Mouse (Mus musculus) ES-E14 (cell line): ENCODE results near the gene Dek. TPM values are rescaled to one million over a fixed set of nuclear protein-coding genes. Genes with fewer than 3 reads are reported as not detected.

ENCODE experiments used
- DNase-seq: peaks from one replicate; pipeline ENCODE4 v3.0.0-alpha.2; 2013; ENCODE audit warnings: low read depth, low spot score
- H3K27ac ChIP-seq: 2 replicates; pipeline ENCODE4 v1.5.1; 2012; ENCODE audit warnings: low read depth, mild to moderate bottlenecking, low read length, moderate library complexity, mixed read lengths; ENCODE audit not compliant: poor library complexity, insufficient read depth, severe bottlenecking
- H3K36me3 ChIP-seq: 2 replicates; pipeline ENCODE4 v1.6.1; 2012; ENCODE audit warnings: mild to moderate bottlenecking, low read length, moderate library complexity, mixed read lengths; ENCODE audit not compliant: control insufficient read depth, poor library complexity, insufficient read depth, severe bottlenecking
- H3K4me1 ChIP-seq, 2 experiments: fragments of 150-350 bp in 1 of 2; sonication (generic) in 1 of 2; 2 replicates each; pipeline ENCODE4 v1.6.1; 2012; ENCODE audit warnings: low read length in 2 of 2, mild to moderate bottlenecking in 1 of 2, mixed read lengths in 1 of 2; ENCODE audit not compliant: control insufficient read depth in 2 of 2, insufficient read depth in 2 of 2, poor library complexity in 1 of 2
- H3K4me3 ChIP-seq, 2 experiments: fragments of 150-350 bp in 1 of 2; sonication (generic) in 1 of 2; 2 replicates each; pipeline ENCODE4 v1.5.1; 2012; ENCODE audit warnings: low read length in 2 of 2, low read depth in 1 of 2, mild to moderate bottlenecking in 1 of 2, mixed read lengths in 1 of 2; ENCODE audit not compliant: insufficient read depth in 1 of 2, poor library complexity in 1 of 2, severe bottlenecking in 1 of 2
- H3K9ac ChIP-seq: 2 replicates; pipeline ENCODE4 v1.6.1; 2012; ENCODE audit warnings: low read depth, mild to moderate bottlenecking, low read length, mixed read lengths; ENCODE audit not compliant: poor library complexity, insufficient read depth, severe bottlenecking
- H3K9me3 ChIP-seq: fragments of 150-350 bp; sonication (generic); 2 replicates; pipeline ENCODE4 v1.6.1; 2012; ENCODE audit warnings: low read depth, mild to moderate bottlenecking, low read length; ENCODE audit not compliant: control insufficient read depth, insufficient read depth
- CHD2 ChIP-seq: IDR thresholded peaks from 2 replicates; pipeline ENCODE4 v1.6.1; 2014; ENCODE audit warnings: mild to moderate bottlenecking, low read depth, low read length, inconsistent platforms
- HCFC1 ChIP-seq: IDR thresholded peaks from 2 replicates; pipeline ENCODE4 v1.6.1; 2012; ENCODE audit warnings: low read length, inconsistent platforms, borderline replicate concordance; ENCODE audit not compliant: insufficient read depth
- MAFK ChIP-seq: IDR thresholded peaks from 2 replicates; pipeline ENCODE4 v1.6.1; 2014; ENCODE audit warnings: mild to moderate bottlenecking, low read depth, low read length, inconsistent platforms; ENCODE audit not compliant: insufficient read depth
- ZC3H11A ChIP-seq: IDR thresholded peaks from 2 replicates; pipeline ENCODE4 v1.6.1; 2012; ENCODE audit warnings: low read depth, mild to moderate bottlenecking, inconsistent platforms, low read length, borderline replicate concordance
- ZNF384 ChIP-seq: IDR thresholded peaks from 2 replicates; pipeline ENCODE4 v1.6.1; 2012; ENCODE audit warnings: low read depth, low read length, inconsistent platforms
- in situ Hi-C, 2 experiments: fragments of 600-800 bp; cut with MboI; formaldehyde crosslinking; loops; one replicate each; pipeline ENCODE4 v1.15.1; 2025; ENCODE audit warnings: low sequenced_read_pairs in 2 of 2, inconsistent platforms in 1 of 2; ENCODE audit not compliant: unreplicated experiment in 2 of 2
- total RNA-seq: library from RNA; depleted of rRNA; stranded (reverse); fragments of 300-350 nt; gene quantifications from 2 replicates; pipeline ENCODE4 v1.2.3, GENCODE M21; 2012

Gene Dek
- total RNA-seq, 1 experiment = 120 TPM

GRCm38 (mm10) chr13:47047996-47048395 is 58.0 kb downstream of the Dek start:
- no peak for DNase-seq
- TF ChIP-seq HCFC1 (no peak), ZNF384 (no peak), CHD2 (no peak), MAFK (no peak)
- Histone ChIP-seq H3K36me3 (0 out of 2 replicates have a peak, but pooled peaks cover 4% of the 10 kb centered on the region), H3K9ac (no peak overlapping the region), H3K27ac (no peak overlapping the region), H3K4me1 (0 out of 4 replicates have a peak, but pooled peaks cover 0 to 1% of the 10 kb centered on the region in 2 experiments), H3K9me3 (no peaks in the 10 kb centered on the region), H3K4me3 (no peak overlapping the region)
- in situ Hi-C loops = no loop called here

- Histone ChIP-seq H3K4me3 (peak within 1 kb of the TSS; percentile 81 to 96), H3K9me3 (no peaks in the 10 kb centered on the region), H3K27ac (no peak within 1 kb of the TSS), H3K4me1 (peaks cover 0 to 3% of the 10 kb centered on the region in 2 experiments; a peak in 1 of 4 replicates), H3K36me3 (no peaks in the 10 kb centered on the region), H3K9ac (peak within 1 kb of the TSS; percentile 73)
- in situ Hi-C loops = no loop called here
- no peak for DNase-seq
- TF ChIP-seq ZC3H11A (no peak), HCFC1 (no peak), CHD2 (no peak), MAFK (no peak), ZNF384 (no peak)
Observed at GRCm38 (mm10) chr13:47044617-47044947, 61.4 kb downstream of the Dek start, which contains the start of gene Tpmt. Tpmt (minus strand) TSS chr13:47044737.

GRCm38 (mm10) chr13:47043833-47044616 is 62.0 kb downstream of the Dek start:
- H3K9ac ChIP-seq = peak overlapping the region; percentile 73
- TF ChIP-seq CHD2 (no peak), MAFK (no peak), ZNF384 (no peak), HCFC1 (no peak), ZC3H11A (no peak)
- peak overlapping the region; percentile 81 to 96 for H3K4me3 ChIP-seq
- H3K36me3 ChIP-seq = no peaks in the 10 kb centered on the region
- no peaks in the 10 kb centered on the region for H3K9me3 ChIP-seq
- peaks cover 0 to 3% of the 10 kb centered on the region in 2 experiments; a peak in 1 of 4 replicates for H3K4me1 ChIP-seq
- no peak overlapping the region for H3K27ac ChIP-seq
- DNase-seq = no peak
- in situ Hi-C loops = no loop called here

GRCm38 (mm10) chr13:47043030-47043680 is 62.8 kb downstream of the Dek start, which contains the start of gene Kdm1b:
Kdm1b (plus strand) TSS chr13:47043499.
- H3K4me1 ChIP-seq = peaks cover 0 to 3% of the 10 kb centered on the region in 2 experiments; a peak in 1 of 4 replicates
- H3K9me3 ChIP-seq = no peaks in the 10 kb centered on the region
- H3K36me3 ChIP-seq = no peaks in the 10 kb centered on the region
- H3K4me3 ChIP-seq = peak within 1 kb of the TSS; percentile 81 to 96
- H3K9ac ChIP-seq = peak within 1 kb of the TSS; percentile 73
- in situ Hi-C loops = no loop called here
- no peak for TF ChIP-seq HCFC1
- no peak for TF ChIP-seq CHD2
- no peak for TF ChIP-seq ZNF384
- no peak for TF ChIP-seq MAFK
- TF ChIP-seq ZC3H11A = no peak
- no peak within 1 kb of the TSS for H3K27ac ChIP-seq
- peak; percentile 99 for DNase-seq
